Mouse (Mus musculus) embryonic facial prominence, embryonic 11.5 days (tissue): ENCODE results near the gene Paqr4. TPM values are rescaled to one million over a fixed set of nuclear protein-coding genes. Genes with fewer than 3 reads are reported as not detected.

ENCODE experiments used
- polyA plus RNA-seq: library from polyadenylated mRNA; unstranded; fragments of >200 nt; fragmentation: Nextera tagmentation; extraction: Ambion mirVana; gene quantifications from 2 replicates; pipeline ENCODE4 v1.2.1, GENCODE M21; 2014

Gene Paqr4
- polyA plus RNA-seq, 1 experiment from 2014 or later = 11.8 TPM

Other genes starting within 250 kb of the Paqr4 start
- 18.2 and 19.6 TPM in 2 replicates for gene Zfp213, start 176.6 kb downstream of the Paqr4 start, polyA plus RNA-seq
- 17.1 and 19.0 TPM in 2 replicates for gene Zfp13, start 141.4 kb downstream of the Paqr4 start, polyA plus RNA-seq
- 0.28 and 0.59 TPM in 2 replicates for gene Zscan10, start 140.0 kb downstream of the Paqr4 start, polyA plus RNA-seq
- 0.17 and 0.46 TPM in 2 replicates for gene Mmp25, start 95.6 kb downstream of the Paqr4 start, polyA plus RNA-seq
- 0.84 and 1.0 TPM in 2 replicates for gene Bicdl2, start 80.4 kb downstream of the Paqr4 start, polyA plus RNA-seq
- 47.9 and 50.5 TPM in 2 replicates for gene Hcfc1r1, start 67.3 kb downstream of the Paqr4 start, polyA plus RNA-seq
- gene Thoc6, start 67.0 kb downstream of the Paqr4 start, polyA plus RNA-seq = 49.3 and 55.6 TPM in 2 replicates
- gene Tnfrsf12a, start 63.4 kb downstream of the Paqr4 start, polyA plus RNA-seq = 5.8 and 6.8 TPM in 2 replicates
- gene Cldn6, start 61.6 kb downstream of the Paqr4 start, polyA plus RNA-seq = 48.9 and 54.7 TPM in 2 replicates
- 8.7 and 15.5 TPM in 2 replicates for gene Cldn9, start 56.8 kb downstream of the Paqr4 start, polyA plus RNA-seq
- 0.20 and 0.22 TPM in 2 replicates for gene 1520401A03Rik, start 18.1 kb downstream of the Paqr4 start, polyA plus RNA-seq
- 29.5 and 37.3 TPM in 2 replicates for gene Pkmyt1, start 14.5 kb downstream of the Paqr4 start, polyA plus RNA-seq
- gene Kremen2, start 5.0 kb upstream of the Paqr4 start, polyA plus RNA-seq = 8.1 and 11.7 TPM in 2 replicates
- gene Flywch1, start 30.7 kb upstream of the Paqr4 start, polyA plus RNA-seq = 88.3 and 103 TPM in 2 replicates
- gene Flywch2, start 45.2 kb upstream of the Paqr4 start, polyA plus RNA-seq = 35.4 and 45.5 TPM in 2 replicates
- gene Srrm2, start 49.7 kb upstream of the Paqr4 start, polyA plus RNA-seq = 346 and 389 TPM in 2 replicates
- gene Elob, start 88.3 kb upstream of the Paqr4 start, polyA plus RNA-seq = 1,057 and 1,139 TPM in 2 replicates
- 0.29 TPM in 1 of 2 replicates, not detected in the other for gene Prss33, start 95.2 kb upstream of the Paqr4 start, polyA plus RNA-seq
- not detected in 2 replicates for gene Prss32, start 103.0 kb upstream of the Paqr4 start, polyA plus RNA-seq
- 1.8 and 2.1 TPM in 2 replicates for gene Prss41, start 103.3 kb upstream of the Paqr4 start, polyA plus RNA-seq
- not detected in 2 replicates for gene Prss21, start 127.2 kb upstream of the Paqr4 start, polyA plus RNA-seq
- gene Dcpp1, start 140.0 kb upstream of the Paqr4 start, polyA plus RNA-seq = not detected in 2 replicates
- not detected in 2 replicates for gene Dcpp2, start 140.0 kb upstream of the Paqr4 start, polyA plus RNA-seq
- not detected in 2 replicates for gene Dcpp3, start 176.6 kb upstream of the Paqr4 start, polyA plus RNA-seq
- not detected in 2 replicates for gene Sbp, start 200.8 kb upstream of the Paqr4 start, polyA plus RNA-seq
- not detected in 2 replicates for gene Sbpl, start 214.4 kb upstream of the Paqr4 start, polyA plus RNA-seq
- gene Prss30, start 239.7 kb upstream of the Paqr4 start, polyA plus RNA-seq = not detected in 2 replicates